Mouse (Mus musculus): ENCODE results near the gene Stx8.
A peak's percentile ranks its signal among the peaks of the same experiment; 100 is the strongest.

The Stx8 gene

GRCm38 (mm10) chr11:68083562-68083961 lies 117.6 kb downstream of the Stx8 start:
- DNase-seq (ENCODE audit: low read depth, low spot score) = no peak

GRCm38 (mm10) chr11:68086221-68086620 lies 120.2 kb downstream of the Stx8 start:
- DNase-seq (ENCODE audit: low read depth, low spot score) = no peak

GRCm38 (mm10) chr11:68089426-68089825 lies 123.4 kb downstream of the Stx8 start:
- peak; percentile 13 for DNase-seq (ENCODE audit: low read depth, low spot score)

GRCm38 (mm10) chr11:68089885-68090592 lies 124.0 kb downstream of the Stx8 start:
- peak; percentile 88 for DNase-seq (ENCODE audit: low read depth, low spot score)

GRCm38 (mm10) chr11:68091975-68092759 lies 126.2 kb downstream of the Stx8 start:
- DNase-seq (ENCODE audit: low read depth, low spot score) = no peak

GRCm38 (mm10) chr11:68101598-68101997 lies 135.6 kb downstream of the Stx8 start:
- no peak for DNase-seq (ENCODE audit: low read depth, low spot score)

GRCm38 (mm10) chr11:68103480-68103879 lies 137.5 kb downstream of the Stx8 start:
- DNase-seq (ENCODE audit: low read depth, low spot score) = no peak

GRCm38 (mm10) chr11:68106053-68106452 lies 140.1 kb downstream of the Stx8 start:
- no peak for DNase-seq (ENCODE audit: low read depth, low spot score)

- DNase-seq (ENCODE audit: low read depth, low spot score) = no peak
These were observed 147.6 kb downstream of the Stx8 start for GRCm38 (mm10) chr11:68113454-68114100.

GRCm38 (mm10) chr11:68114202-68114601 lies 148.2 kb downstream of the Stx8 start:
- peak; percentile 31 for DNase-seq (ENCODE audit: low read depth, low spot score)

- no peak for DNase-seq (ENCODE audit: low read depth, low spot score)
These were observed 150.2 kb downstream of the Stx8 start for GRCm38 (mm10) chr11:68116157-68116556.

GRCm38 (mm10) chr11:68117878-68118660 lies 152.1 kb downstream of the Stx8 start:
- no peak for DNase-seq (ENCODE audit: low read depth, low spot score)

- DNase-seq (ENCODE audit: low read depth, low spot score) = no peak
These were observed 152.7 kb downstream of the Stx8 start for GRCm38 (mm10) chr11:68118679-68119078.

GRCm38 (mm10) chr11:68119136-68119535 lies 153.1 kb downstream of the Stx8 start:
- DNase-seq (ENCODE audit: low read depth, low spot score) = no peak

- no peak for DNase-seq (ENCODE audit: low read depth, low spot score)
These were observed 155.3 kb downstream of the Stx8 start for GRCm38 (mm10) chr11:68121260-68121659.

- no peak for DNase-seq (ENCODE audit: low read depth, low spot score)
These were observed 155.7 kb downstream of the Stx8 start for GRCm38 (mm10) chr11:68121660-68122059.

- no peak for DNase-seq (ENCODE audit: low read depth, low spot score)
These were observed 160.1 kb downstream of the Stx8 start for GRCm38 (mm10) chr11:68126071-68126470.

GRCm38 (mm10) chr11:68134494-68134893 lies 168.5 kb downstream of the Stx8 start:
- DNase-seq (ENCODE audit: low read depth, low spot score) = no peak

GRCm38 (mm10) chr11:68135350-68135749 lies 169.4 kb downstream of the Stx8 start:
- DNase-seq (ENCODE audit: low read depth, low spot score) = no peak

GRCm38 (mm10) chr11:68136687-68137086 lies 170.7 kb downstream of the Stx8 start:
- DNase-seq (ENCODE audit: low read depth, low spot score) = no peak

GRCm38 (mm10) chr11:68142296-68142695 lies 176.3 kb downstream of the Stx8 start:
- peak; percentile 61 for DNase-seq (ENCODE audit: low read depth, low spot score)
